Mouse (Mus musculus) natural killer cell, adult 2 months (primary cell): ENCODE data around the gene Hif1an.
A peak's percentile ranks its signal among the peaks of the same experiment; 100 is the strongest.

Experiments
- DNase-seq, 2 experiments: peaks; one replicate each; pipeline ENCODE4 v3.0.0; 2022; ENCODE audit warnings: low spot score in 2 of 2

Gene Hif1an

GRCm38 (mm10) chr19:44564006-44564405 lies 1.4 kb downstream of the Hif1an start:
- DNase-seq: no peak

GRCm38 (mm10) chr19:44567763-44568162 lies 5.1 kb downstream of the Hif1an start:
- no peak for DNase-seq

GRCm38 (mm10) chr19:44576275-44576674 lies 13.6 kb downstream of the Hif1an start:
- DNase-seq: no peak

GRCm38 (mm10) chr19:44578038-44578437 lies 15.4 kb downstream of the Hif1an start:
- DNase-seq: peak; percentile 20 to 28

- no peak for DNase-seq
Observed at GRCm38 (mm10) chr19:44582103-44582502, 19.5 kb downstream of the Hif1an start.

- peak; percentile 76 to 90 for DNase-seq
Observed at GRCm38 (mm10) chr19:44582638-44583309, 20.1 kb downstream of the Hif1an start.

- DNase-seq: no peak
Observed at GRCm38 (mm10) chr19:44588036-44588435, 25.4 kb downstream of the Hif1an start.

GRCm38 (mm10) chr19:44589591-44590223 lies 27.1 kb downstream of the Hif1an start:
- no peak for DNase-seq

GRCm38 (mm10) chr19:44590992-44591391 lies 28.3 kb downstream of the Hif1an start:
- peak in 1 of 2 experiments; percentile 32 for DNase-seq

- DNase-seq: no peak
Observed at GRCm38 (mm10) chr19:44591638-44592037, 29.0 kb downstream of the Hif1an start.

GRCm38 (mm10) chr19:44594180-44594579 lies 31.5 kb downstream of the Hif1an start:
- DNase-seq: no peak

GRCm38 (mm10) chr19:44618166-44618565 lies 55.5 kb downstream of the Hif1an start:
- no peak for DNase-seq
